Mouse (Mus musculus) hindbrain, postnatal 0 days (tissue): ENCODE measurements around the gene Cmtm5. TPM values are rescaled to one million over a fixed set of nuclear protein-coding genes. Genes with fewer than 3 reads are reported as not detected.

Source experiments
- ATAC-seq: fragments of 200-750 bp; cut with Nextera tagmentation; 2 replicates; pipeline ENCODE4 v1.8.0; 2017; ENCODE audit warnings: mild to moderate bottlenecking, moderate TSS enrichment, moderate library complexity
- DNase-seq: peaks from one replicate; pipeline ENCODE4 v3.0.0-alpha.2; 2015; ENCODE audit warnings: low spot score
- H3K27ac ChIP-seq: fragments of 300-500 bp; sonication (generic); 2 replicates; pipeline ENCODE4 v1.5.1; 2014; ENCODE audit warnings: mild to moderate bottlenecking
- H3K27me3 ChIP-seq: fragments of 300-500 bp; sonication (generic); 2 replicates; pipeline ENCODE4 v1.6.1; 2014; ENCODE audit warnings: low read length, mixed read lengths; ENCODE audit not compliant: insufficient read depth
- H3K36me3 ChIP-seq: fragments of 300-500 bp; sonication (generic); 2 replicates; pipeline ENCODE4 v1.6.1; 2014; ENCODE audit warnings: low read length, mixed read lengths; ENCODE audit not compliant: insufficient read depth
- H3K4me1 ChIP-seq: fragments of 300-500 bp; sonication (generic); 2 replicates; pipeline ENCODE4 v1.6.1; 2014; ENCODE audit warnings: antibody characterized with exemption, low read length, mixed read lengths; ENCODE audit not compliant: insufficient read depth
- H3K4me2 ChIP-seq: fragments of 300-500 bp; sonication (generic); 2 replicates; pipeline ENCODE4 v1.6.1; 2014; ENCODE audit warnings: low read depth, mild to moderate bottlenecking, low read length, moderate library complexity, mixed read lengths
- H3K4me3 ChIP-seq: fragments of 300-500 bp; sonication (generic); 2 replicates; pipeline ENCODE4 v1.5.1; 2014; ENCODE audit warnings: low read length
- H3K9ac ChIP-seq: fragments of 300-500 bp; sonication (generic); replicated peaks from 2 replicates; pipeline ENCODE4 v1.6.1; 2014; ENCODE audit warnings: mild to moderate bottlenecking, low read length, moderate library complexity, mixed read lengths
- H3K9me3 ChIP-seq: fragments of 300-500 bp; sonication (generic); 2 replicates; pipeline ENCODE4 v1.6.1; 2016; ENCODE audit warnings: low read length, mixed read lengths
- CTCF ChIP-seq: IDR thresholded peaks from 2 replicates; pipeline ENCODE4 v1.5.1; 2016; ENCODE audit warnings: antibody characterized with exemption, control low read depth, low read depth
- WGBS: fragments of 180-500 bp; shearing (Covaris S2); extraction: QIAGEN DNeasy Blood & Tissue Kit; methylation state at CpG from one replicate; pipeline ENCODE4 v1.1.7; 2014; 5-methylcytosine and 5-hydroxymethylcytosine counted together
- polyA plus RNA-seq: library from polyadenylated mRNA; unstranded; fragments of >200 nt; fragmentation: Nextera tagmentation; extraction: Ambion mirVana; gene quantifications from 2 replicates; pipeline ENCODE4 v1.2.1, GENCODE M21; 2015
- total RNA-seq: library from RNA; depleted of rRNA; stranded (reverse); fragments of >200 nt; gene quantifications from 2 replicates; pipeline ENCODE4 v1.2.3, GENCODE M21; 2014

Cmtm5 gene
- total and polyA plus RNA-seq, 2 experiments from 2014 or later, result 44.8 to 74.1 TPM

- DNase-seq, result no peak
- 63% methylated on average over 12 of the region's 12 CpGs for WGBS
- no peak overlapping the region for H3K27ac ChIP-seq
- H3K9ac ChIP-seq, result no peak overlapping the region
- no peak for TF ChIP-seq CTCF
- H3K27me3 ChIP-seq, result no peaks in the 10 kb centered on the region
- ATAC-seq, result no peak
- no peak overlapping the region for H3K4me2 ChIP-seq
- no peak overlapping the region for H3K4me3 ChIP-seq
- no peaks in the 10 kb centered on the region for H3K4me1 ChIP-seq
- no peaks in the 10 kb centered on the region for H3K36me3 ChIP-seq
- H3K9me3 ChIP-seq, result no peaks in the 10 kb centered on the region
Observed at GRCm38 (mm10) chr14:54950493-54950892, 14.4 kb downstream of the Cmtm5 start.

DNA sequence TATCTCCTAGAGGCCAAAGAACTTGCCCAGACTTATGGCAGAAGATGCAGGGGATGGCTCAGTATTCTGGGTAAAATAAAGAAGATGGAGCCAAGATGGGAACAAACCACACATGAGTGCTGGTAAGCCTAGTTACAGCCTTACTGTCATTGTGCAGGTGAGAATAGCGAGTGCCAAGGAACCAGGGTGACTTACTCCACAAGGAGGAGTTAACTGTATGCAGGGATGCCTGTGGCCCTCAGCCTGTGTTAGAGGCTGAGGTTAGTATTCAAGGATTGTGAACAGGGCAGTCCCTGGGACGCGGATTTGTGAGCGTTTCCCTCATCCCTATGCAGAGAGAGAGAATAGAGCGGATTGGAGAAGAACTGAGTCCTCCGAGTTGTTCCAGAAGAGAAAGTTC is 15.5 kb downstream of the Cmtm5 start:
- Histone ChIP-seq H3K4me1 (no peaks in the 10 kb centered on the region), H3K36me3 (no peaks in the 10 kb centered on the region), H3K9me3 (no peaks in the 10 kb centered on the region), H3K4me2 (no peak overlapping the region), H3K9ac (no peak overlapping the region), H3K27ac (no peak overlapping the region), H3K4me3 (no peak overlapping the region), H3K27me3 (no peaks in the 10 kb centered on the region)
- DNase-seq (no peak), ATAC-seq (no peak)
- WGBS, result 88% methylated on average over 6 of the region's 6 CpGs
- no peak for TF ChIP-seq CTCF

DNA sequence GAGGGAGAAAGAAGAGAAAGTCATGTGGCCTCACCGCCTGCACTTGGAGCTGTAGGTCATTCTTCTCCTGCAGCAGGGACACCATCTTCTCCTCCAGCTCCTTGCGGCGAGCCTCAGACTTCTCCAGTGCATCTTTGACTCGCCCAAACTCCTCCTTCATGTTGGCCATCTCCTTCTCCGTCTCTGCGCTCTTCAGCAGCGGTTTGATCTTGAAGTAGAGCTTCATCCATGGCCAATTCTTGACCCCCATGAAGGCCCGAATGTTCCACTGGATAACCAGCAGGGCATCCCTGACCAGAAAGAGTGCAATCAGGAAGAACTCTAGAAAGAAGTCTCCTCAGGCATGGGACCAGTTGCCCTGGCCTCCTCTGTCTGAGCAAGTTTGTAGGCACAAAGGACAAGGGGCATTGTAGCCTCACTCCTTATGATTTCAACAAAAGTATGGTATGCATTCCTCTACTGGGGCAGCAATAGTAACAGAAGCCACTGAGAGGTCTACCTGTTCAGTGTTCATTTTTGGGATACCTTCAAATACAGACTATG is 17.7 kb downstream of the Cmtm5 start:
- TF ChIP-seq CTCF, result no peak
- Histone ChIP-seq H3K9ac (no peak overlapping the region), H3K27me3 (no peaks in the 10 kb centered on the region), H3K27ac (no peak overlapping the region), H3K36me3 (no peaks in the 10 kb centered on the region), H3K9me3 (no peaks in the 10 kb centered on the region), H3K4me3 (no peak overlapping the region), H3K4me2 (no peak overlapping the region), H3K4me1 (no peaks in the 10 kb centered on the region)
- WGBS, result 83% methylated on average over 8 of the region's 8 CpGs
- DNase-seq, result no peak
- ATAC-seq, result no peak

DNA sequence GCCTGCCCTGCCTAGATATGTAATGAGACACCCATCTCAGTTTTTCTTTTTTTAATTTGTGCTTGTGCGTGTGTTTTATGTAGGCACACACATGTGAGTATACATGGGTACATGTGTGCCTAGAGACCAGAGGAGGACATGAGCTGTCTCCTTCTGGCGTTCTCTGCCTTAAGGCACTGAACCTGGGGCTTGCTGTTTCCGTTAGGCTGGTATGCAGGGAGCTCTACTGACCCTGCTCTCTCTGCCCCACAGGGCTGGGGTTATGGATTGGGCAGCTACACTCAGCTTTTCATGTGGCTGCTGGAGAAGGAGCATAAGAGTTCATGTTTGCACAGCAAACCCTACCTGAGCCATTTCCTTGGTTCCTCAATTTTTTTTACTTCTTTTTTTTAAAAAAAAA is 18.4 kb downstream of the Cmtm5 start:
- H3K27me3 ChIP-seq, result no peaks in the 10 kb centered on the region
- WGBS, result 78% methylated on average over 3 of the region's 3 CpGs
- H3K4me2 ChIP-seq, result no peak overlapping the region
- H3K4me1 ChIP-seq, result no peaks in the 10 kb centered on the region
- H3K9ac ChIP-seq, result no peak overlapping the region
- H3K9me3 ChIP-seq, result no peaks in the 10 kb centered on the region
- H3K4me3 ChIP-seq, result no peak overlapping the region
- no peak overlapping the region for H3K27ac ChIP-seq
- DNase-seq, result no peak
- H3K36me3 ChIP-seq, result no peaks in the 10 kb centered on the region
- TF ChIP-seq CTCF, result no peak
- no peak for ATAC-seq

DNA sequence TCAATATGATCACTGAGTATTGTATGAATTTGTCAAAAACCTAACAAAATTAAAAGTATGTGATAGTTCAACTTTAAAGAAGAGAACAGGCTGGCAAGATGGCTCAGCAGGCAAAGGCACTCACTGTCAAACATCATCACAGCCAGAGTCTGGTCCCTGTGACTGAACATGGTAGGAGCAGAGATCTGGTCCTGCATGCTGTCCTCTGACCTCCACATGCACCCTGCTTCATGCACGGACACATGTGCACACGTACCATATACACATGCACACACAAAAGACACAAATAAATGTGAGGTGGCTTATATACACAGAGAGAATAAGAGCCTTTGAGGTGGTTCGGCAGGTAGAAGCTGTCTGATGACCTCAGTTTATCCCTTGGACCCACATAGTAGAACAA is 19.4 kb downstream of the Cmtm5 start:
- 85% methylated on average over 3 of the region's 3 CpGs for WGBS
- Histone ChIP-seq H3K9me3 (no peaks in the 10 kb centered on the region), H3K27ac (no peak overlapping the region), H3K27me3 (no peaks in the 10 kb centered on the region), H3K9ac (no peak overlapping the region), H3K4me1 (no peaks in the 10 kb centered on the region), H3K36me3 (no peaks in the 10 kb centered on the region), H3K4me2 (no peak overlapping the region), H3K4me3 (no peak overlapping the region)
- DNase-seq (no peak), ATAC-seq (no peak)
- TF ChIP-seq CTCF, result no peak

DNA sequence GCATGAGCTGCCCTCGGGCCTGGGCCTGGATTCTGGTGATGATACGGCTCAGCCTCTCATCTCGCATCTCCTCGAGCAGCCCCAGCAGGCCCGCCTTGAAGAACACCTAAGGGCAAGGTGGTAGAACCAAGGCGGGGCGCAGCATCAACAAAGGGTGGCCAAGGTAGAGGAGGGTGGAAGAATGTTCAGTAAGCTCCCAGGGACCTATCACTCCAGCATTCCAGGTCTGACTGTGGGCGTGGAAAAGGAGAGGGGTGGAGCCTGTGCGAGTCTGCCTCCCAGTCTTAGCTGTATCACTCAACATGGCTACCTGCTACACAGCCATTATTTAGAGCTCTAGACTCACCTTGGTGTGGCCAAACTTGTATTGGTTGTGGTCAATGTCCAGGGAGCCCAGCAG is 20.5 kb downstream of the Cmtm5 start:
- no peaks in the 10 kb centered on the region for H3K36me3 ChIP-seq
- DNase-seq (no peak), ATAC-seq (no peak)
- H3K4me2 ChIP-seq, result no peak overlapping the region
- TF ChIP-seq CTCF, result no peak
- H3K4me3 ChIP-seq, result no peak overlapping the region
- no peak overlapping the region for H3K9ac ChIP-seq
- no peaks in the 10 kb centered on the region for H3K4me1 ChIP-seq
- WGBS, result 90% methylated on average over 9 of the region's 9 CpGs
- no peaks in the 10 kb centered on the region for H3K9me3 ChIP-seq
- H3K27ac ChIP-seq, result no peak overlapping the region
- no peaks in the 10 kb centered on the region for H3K27me3 ChIP-seq

DNA sequence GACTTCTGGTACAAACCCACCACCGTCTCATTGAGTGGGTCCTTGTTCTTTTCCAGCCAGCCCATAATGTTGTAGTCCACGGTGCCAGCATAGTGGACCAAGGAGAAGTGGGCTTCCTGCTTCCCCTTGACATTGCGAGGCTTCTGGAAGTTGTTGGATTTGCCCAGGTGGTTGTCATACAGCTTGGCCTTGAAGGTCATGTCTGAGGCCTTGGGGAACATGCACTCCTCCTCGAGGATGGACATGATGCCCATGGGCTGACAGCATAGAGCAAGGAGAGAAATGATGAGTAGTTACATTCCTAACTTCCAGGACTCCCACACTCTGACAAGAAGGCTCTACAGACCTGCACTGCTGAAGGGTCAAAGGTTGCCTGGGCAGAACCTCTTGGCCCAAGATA is 22.4 kb downstream of the Cmtm5 start:
- 85% methylated on average over 4 of the region's 4 CpGs for WGBS
- Histone ChIP-seq H3K27me3 (no peaks in the 10 kb centered on the region), H3K9me3 (no peaks in the 10 kb centered on the region), H3K9ac (no peak overlapping the region), H3K27ac (no peak overlapping the region), H3K4me1 (no peaks in the 10 kb centered on the region), H3K36me3 (no peaks in the 10 kb centered on the region), H3K4me2 (no peak overlapping the region), H3K4me3 (no peak overlapping the region)
- ATAC-seq, result no peak
- no peak for DNase-seq
- TF ChIP-seq CTCF, result no peak
